Mouse (Mus musculus): ENCODE measurements around the gene Rhov. TPM values are rescaled to one million over a fixed set of nuclear protein-coding genes. Genes with fewer than 3 reads are reported as not detected.

Rhov gene
- polyA plus RNA-seq, 1 experiment from 2014 or later, result 31.9 TPM

DNA sequence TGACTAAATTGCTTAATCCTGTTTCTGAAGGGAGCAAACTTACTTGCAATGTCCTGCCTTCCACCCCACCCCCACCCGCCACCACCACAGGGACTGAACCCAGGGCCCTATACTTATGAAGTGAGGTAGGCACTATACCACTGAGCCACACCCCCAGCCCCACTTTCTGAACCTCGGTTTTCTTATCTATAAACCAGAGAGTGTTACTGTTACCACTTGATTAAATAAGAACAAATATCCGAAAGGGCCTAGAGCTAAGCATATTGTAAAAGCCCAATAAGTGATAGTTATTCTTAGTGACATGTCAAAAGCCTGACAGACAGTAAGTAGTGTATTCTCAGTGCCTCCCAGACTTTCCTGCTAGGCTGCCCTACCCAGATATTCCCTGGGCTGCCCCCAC, 33.3 kb upstream of the Rhov start:
- Histone ChIP-seq H3K9me3 (ENCODE audit: control insufficient read depth, low read length) (no peaks in the 10 kb centered on the region), H3K9ac (replicated peaks; ENCODE audit: low read depth, low read length) (no peak overlapping the region), H3K4me2 (ENCODE audit: low read depth, low read length) (no peak overlapping the region), H3K27me3 (ENCODE audit: control insufficient read depth, insufficient read depth, low read length) (no peaks in the 10 kb centered on the region; the same call in 1 of the 2 replicates), H3K36me3 (ENCODE audit: control insufficient read depth, insufficient read depth, low read length) (0 out of 2 replicates have a peak, but pooled peaks cover 5% of the 10 kb centered on the region), H3K4me1 (ENCODE audit: control insufficient read depth, insufficient read depth, low read length) (peaks cover 11% of the 10 kb centered on the region), H3K4me3 (ENCODE audit: low read depth, low read length) (no peak overlapping the region), H3K27ac (ENCODE audit: low read depth, low read length) (no peak overlapping the region)
- 60% methylated on average over 3 of the region's 3 CpGs for whole genome bisulfite sequencing
- no peak for ATAC-seq (ENCODE audit: low read depth)

DNA sequence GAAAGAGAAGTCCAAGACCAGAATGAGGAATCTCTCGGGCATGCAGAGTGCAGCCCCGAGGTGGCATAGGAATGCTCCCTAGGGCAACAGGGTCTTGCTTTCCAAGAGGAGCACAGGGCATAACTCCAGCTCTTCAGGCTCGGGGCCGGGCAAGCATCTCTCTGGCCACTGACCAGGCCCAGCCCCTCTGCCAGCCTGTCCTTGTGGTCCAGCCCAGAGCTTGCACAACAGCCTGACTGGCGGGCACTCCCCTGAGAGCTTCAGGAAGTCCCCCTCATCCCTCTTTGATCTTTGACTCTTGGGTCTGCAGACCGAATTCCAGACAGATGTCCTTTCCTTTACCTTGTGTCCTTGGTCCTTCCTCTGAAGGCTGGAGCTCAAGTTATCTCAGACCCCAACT, 31.8 kb upstream of the Rhov start:
- H3K27ac ChIP-seq (ENCODE audit: low read depth, low read length), result no peak overlapping the region
- H3K9ac ChIP-seq (replicated peaks; ENCODE audit: low read depth, low read length), result no peak overlapping the region
- H3K36me3 ChIP-seq (ENCODE audit: control insufficient read depth, insufficient read depth, low read length), result peaks cover 12% of the 10 kb centered on the region; the same call in 1 of the 2 replicates
- H3K4me1 ChIP-seq (ENCODE audit: control insufficient read depth, insufficient read depth, low read length), result peaks cover 11% of the 10 kb centered on the region
- no peak overlapping the region for H3K4me2 ChIP-seq (ENCODE audit: low read depth, low read length)
- WGBS, result 71% methylated on average over 6 of the region's 6 CpGs
- no peaks in the 10 kb centered on the region for H3K9me3 ChIP-seq (ENCODE audit: control insufficient read depth, low read length)
- no peaks in the 10 kb centered on the region for H3K27me3 ChIP-seq (ENCODE audit: control insufficient read depth, insufficient read depth, low read length)
- no peak for ATAC-seq (ENCODE audit: low read depth)
- H3K4me3 ChIP-seq (ENCODE audit: low read depth, low read length), result no peak overlapping the region

- 0 out of 2 replicates have a peak overlapping the region, but pooled peaks have one; percentile 9 for H3K4me2 ChIP-seq (ENCODE audit: low read depth, low read length)
- no peak overlapping the region for H3K9ac ChIP-seq (replicated peaks; ENCODE audit: low read depth, low read length)
- H3K27me3 ChIP-seq (ENCODE audit: control insufficient read depth, insufficient read depth, low read length), result no peaks in the 10 kb centered on the region
- H3K4me3 ChIP-seq (ENCODE audit: low read depth, low read length), result no peak overlapping the region
- WGBS, result 30% methylated on average over 7 of the region's 7 CpGs
- no peaks in the 10 kb centered on the region for H3K9me3 ChIP-seq (ENCODE audit: control insufficient read depth, low read length)
- H3K36me3 ChIP-seq (ENCODE audit: control insufficient read depth, insufficient read depth, low read length), result peaks cover 25% of the 10 kb centered on the region; the same call in 1 of the 2 replicates
- peak; percentile 41; the same call in 1 of the 2 replicates for ATAC-seq (ENCODE audit: low read depth)
- H3K27ac ChIP-seq (ENCODE audit: low read depth, low read length), result no peak overlapping the region
- peaks cover 11% of the 10 kb centered on the region for H3K4me1 ChIP-seq (ENCODE audit: control insufficient read depth, insufficient read depth, low read length)
Measured at GRCm38 (mm10) chr2:119300819-119301493, 29.9 kb upstream of the Rhov start.

GRCm38 (mm10) chr2:119299981-119300818, 29.1 kb upstream of the Rhov start:
- peak overlapping the region; percentile 6; the same call in 1 of the 2 replicates for H3K27ac ChIP-seq (ENCODE audit: low read depth, low read length)
- H3K36me3 ChIP-seq (ENCODE audit: control insufficient read depth, insufficient read depth, low read length), result peaks cover 25% of the 10 kb centered on the region; the same call in 1 of the 2 replicates
- no peaks in the 10 kb centered on the region for H3K27me3 ChIP-seq (ENCODE audit: control insufficient read depth, insufficient read depth, low read length)
- H3K4me3 ChIP-seq (ENCODE audit: low read depth, low read length), result no peak overlapping the region
- H3K4me2 ChIP-seq (ENCODE audit: low read depth, low read length), result peak overlapping the region; percentile 9; the same call in 1 of the 2 replicates
- peak; percentile 79 for ATAC-seq (ENCODE audit: low read depth)
- peaks cover 11% of the 10 kb centered on the region for H3K4me1 ChIP-seq (ENCODE audit: control insufficient read depth, insufficient read depth, low read length)
- H3K9me3 ChIP-seq (ENCODE audit: control insufficient read depth, low read length), result no peaks in the 10 kb centered on the region
- H3K9ac ChIP-seq (replicated peaks; ENCODE audit: low read depth, low read length), result no peak overlapping the region
- WGBS, result 7% methylated on average over 15 of the region's 15 CpGs

DNA sequence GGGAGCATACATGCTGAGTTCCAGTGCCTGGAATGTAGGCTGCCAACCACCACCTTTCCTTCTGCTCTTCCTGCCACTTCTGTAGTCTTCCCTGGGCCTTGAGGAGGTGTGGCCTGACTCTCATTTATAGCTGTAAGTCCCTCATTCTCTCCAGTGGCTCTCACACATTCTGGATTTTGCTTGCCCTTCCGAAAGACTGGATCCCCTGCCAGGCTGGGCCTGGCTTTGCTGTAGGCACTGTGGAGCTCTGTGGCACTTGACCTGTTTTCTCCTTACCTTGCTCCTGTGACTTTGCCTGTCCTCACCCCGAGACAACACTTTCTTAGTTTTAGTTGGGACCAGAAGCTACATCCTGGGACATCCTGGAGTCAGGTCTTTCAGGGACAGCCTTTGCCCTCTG, 27.8 kb upstream of the Rhov start:
- no peak overlapping the region for H3K9ac ChIP-seq (replicated peaks; ENCODE audit: low read depth, low read length)

GRCm38 (mm10) chr2:119298330-119298729, 27.3 kb upstream of the Rhov start:
- ATAC-seq (ENCODE audit: low read depth), result no peak
- Histone ChIP-seq H3K27ac (ENCODE audit: low read depth, low read length) (no peak overlapping the region), H3K27me3 (ENCODE audit: control insufficient read depth, insufficient read depth, low read length) (no peaks in the 10 kb centered on the region), H3K9me3 (ENCODE audit: control insufficient read depth, low read length) (no peaks in the 10 kb centered on the region), H3K4me1 (ENCODE audit: control insufficient read depth, insufficient read depth, low read length) (peaks cover 11% of the 10 kb centered on the region), H3K9ac (replicated peaks; ENCODE audit: low read depth, low read length) (no peak overlapping the region), H3K36me3 (ENCODE audit: control insufficient read depth, insufficient read depth, low read length) (peaks cover 37% of the 10 kb centered on the region), H3K4me2 (ENCODE audit: low read depth, low read length) (no peak overlapping the region), H3K4me3 (ENCODE audit: low read depth, low read length) (no peak overlapping the region)
- WGBS, result 46% methylated on average over 5 of the region's 5 CpGs

More for the DNA sequence above, 27.8 kb upstream of the Rhov start:
- H3K4me1 ChIP-seq (ENCODE audit: control insufficient read depth, insufficient read depth, low read length), result peaks cover 11% of the 10 kb centered on the region
- H3K4me2 ChIP-seq (ENCODE audit: low read depth, low read length), result no peak overlapping the region
- no peak overlapping the region for H3K27ac ChIP-seq (ENCODE audit: low read depth, low read length)
- H3K27me3 ChIP-seq (ENCODE audit: control insufficient read depth, insufficient read depth, low read length), result no peaks in the 10 kb centered on the region
- no peak overlapping the region for H3K4me3 ChIP-seq (ENCODE audit: low read depth, low read length)
- peaks cover 32% of the 10 kb centered on the region for H3K36me3 ChIP-seq (ENCODE audit: control insufficient read depth, insufficient read depth, low read length)
- ATAC-seq (ENCODE audit: low read depth), result no peak
- no peaks in the 10 kb centered on the region for H3K9me3 ChIP-seq (ENCODE audit: control insufficient read depth, low read length)
- WGBS, result 86% methylated on average over 2 of the region's 2 CpGs

- H3K9ac ChIP-seq (replicated peaks; ENCODE audit: low read depth, low read length), result no peak overlapping the region
- no peaks in the 10 kb centered on the region for H3K9me3 ChIP-seq (ENCODE audit: control insufficient read depth, low read length)
- no peak for ATAC-seq (ENCODE audit: low read depth)
- H3K4me2 ChIP-seq (ENCODE audit: low read depth, low read length), result no peak overlapping the region
- H3K4me1 ChIP-seq (ENCODE audit: control insufficient read depth, insufficient read depth, low read length), result peaks cover 11% of the 10 kb centered on the region
- H3K27ac ChIP-seq (ENCODE audit: low read depth, low read length), result no peak overlapping the region
- H3K27me3 ChIP-seq (ENCODE audit: control insufficient read depth, insufficient read depth, low read length), result no peaks in the 10 kb centered on the region
- whole genome bisulfite sequencing, result 95% methylated on average over 19 of the region's 19 CpGs
- no peak overlapping the region for H3K4me3 ChIP-seq (ENCODE audit: low read depth, low read length)
- H3K36me3 ChIP-seq (ENCODE audit: control insufficient read depth, insufficient read depth, low read length), result peaks cover 40% of the 10 kb centered on the region
Measured at GRCm38 (mm10) chr2:119297506-119297905, 26.4 kb upstream of the Rhov start.

- Histone ChIP-seq H3K4me1 (ENCODE audit: control insufficient read depth, insufficient read depth, low read length) (peaks cover 11% of the 10 kb centered on the region), H3K9ac (replicated peaks; ENCODE audit: low read depth, low read length) (no peak overlapping the region), H3K27me3 (ENCODE audit: control insufficient read depth, insufficient read depth, low read length) (no peaks in the 10 kb centered on the region), H3K4me2 (ENCODE audit: low read depth, low read length) (no peak overlapping the region), H3K4me3 (ENCODE audit: low read depth, low read length) (no peak overlapping the region), H3K9me3 (ENCODE audit: control insufficient read depth, low read length) (no peaks in the 10 kb centered on the region), H3K36me3 (ENCODE audit: control insufficient read depth, insufficient read depth, low read length) (peaks cover 43% of the 10 kb centered on the region), H3K27ac (ENCODE audit: low read depth, low read length) (no peak overlapping the region)
- 92% methylated on average over 12 of the region's 12 CpGs for WGBS
- ATAC-seq (ENCODE audit: low read depth), result no peak
Measured at GRCm38 (mm10) chr2:119296756-119297155, 25.7 kb upstream of the Rhov start.

GRCm38 (mm10) chr2:119294411-119294810, 23.3 kb upstream of the Rhov start:
- Histone ChIP-seq H3K4me1 (ENCODE audit: control insufficient read depth, insufficient read depth, low read length) (peaks cover 12% of the 10 kb centered on the region), H3K4me3 (ENCODE audit: low read depth, low read length) (no peak overlapping the region), H3K27ac (ENCODE audit: low read depth, low read length) (no peak overlapping the region), H3K9me3 (ENCODE audit: control insufficient read depth, low read length) (no peaks in the 10 kb centered on the region), H3K4me2 (ENCODE audit: low read depth, low read length) (no peak overlapping the region), H3K9ac (replicated peaks; ENCODE audit: low read depth, low read length) (no peak overlapping the region), H3K36me3 (ENCODE audit: control insufficient read depth, insufficient read depth, low read length) (peaks cover 41% of the 10 kb centered on the region), H3K27me3 (ENCODE audit: control insufficient read depth, insufficient read depth, low read length) (no peaks in the 10 kb centered on the region)
- WGBS, result 96% methylated on average over 18 of the region's 18 CpGs
- ATAC-seq (ENCODE audit: low read depth), result no peak

Data from neural tube, embryonic 14.5 days (tissue).